Mouse (Mus musculus) cerebellum, postnatal 4 days (tissue): ENCODE data around the gene Gm16451.
"Not testable (repeated sequence)": the region's sequence is repeated elsewhere in the genome, so short reads cannot be mapped to it uniquely, and the experiment has no call there.

ENCODE experiments used
- DNase-seq, 2 experiments: peaks; one replicate each; pipeline ENCODE4 v3.0.0; 2022; ENCODE audit warnings: low spot score in 2 of 2, mixed read lengths in 1 of 2

The Gm16451 gene

DNA sequence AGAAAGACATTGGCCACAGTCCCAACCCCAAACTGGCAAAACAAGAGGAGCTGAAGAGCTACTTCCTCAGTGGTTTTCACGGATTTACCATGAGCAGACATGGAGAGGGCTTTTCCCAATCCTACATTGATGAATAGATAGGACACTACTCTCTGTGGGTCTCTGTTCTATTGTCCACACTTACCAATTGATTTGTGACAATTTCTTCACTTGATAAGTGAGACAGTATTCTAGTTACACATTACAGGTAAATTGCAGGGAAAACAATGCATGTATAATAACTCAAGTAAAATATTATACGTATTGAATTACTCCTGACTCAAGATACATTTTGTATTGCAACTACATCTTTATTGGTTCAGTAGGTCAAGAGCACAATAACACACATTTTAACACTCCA, at the start of gene Gm16451:
Gm16451 (minus strand) TSS at position 101 of the 400 bp plus-strand sequence.
- not testable (repeated sequence) for DNase-seq

GRCm38 (mm10) chr7:22163935-22164334, 45.9 kb upstream of the Gm16451 start, which contains the start of gene Vmn1r142:
TSS of gene Vmn1r142 (minus strand) at chr7:22164035.
- not testable (repeated sequence) for DNase-seq

DNA sequence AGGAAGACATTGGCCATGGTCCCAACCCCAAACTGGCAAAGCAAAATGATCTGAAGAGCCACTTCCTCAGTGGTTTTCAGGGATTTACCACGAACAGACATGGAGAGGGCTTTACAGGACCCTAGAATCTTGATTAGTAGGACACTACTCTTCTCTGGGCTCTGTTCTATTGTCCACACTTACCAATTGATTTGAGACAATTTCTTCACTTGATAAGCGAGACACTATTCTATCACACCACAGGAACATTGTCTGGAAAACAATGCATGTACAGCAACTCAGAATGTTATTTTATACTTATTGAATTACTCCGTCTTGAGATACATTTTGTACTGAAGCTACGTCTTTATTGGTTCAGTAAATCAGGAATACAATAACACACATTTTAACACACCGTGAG, 16.6 kb upstream of the Gm16451 start, which contains the start of gene Gm10666:
Gm10666 (minus strand) TSS at position 101 of the 400 bp plus-strand sequence.
- DNase-seq: not testable (repeated sequence)

DNA sequence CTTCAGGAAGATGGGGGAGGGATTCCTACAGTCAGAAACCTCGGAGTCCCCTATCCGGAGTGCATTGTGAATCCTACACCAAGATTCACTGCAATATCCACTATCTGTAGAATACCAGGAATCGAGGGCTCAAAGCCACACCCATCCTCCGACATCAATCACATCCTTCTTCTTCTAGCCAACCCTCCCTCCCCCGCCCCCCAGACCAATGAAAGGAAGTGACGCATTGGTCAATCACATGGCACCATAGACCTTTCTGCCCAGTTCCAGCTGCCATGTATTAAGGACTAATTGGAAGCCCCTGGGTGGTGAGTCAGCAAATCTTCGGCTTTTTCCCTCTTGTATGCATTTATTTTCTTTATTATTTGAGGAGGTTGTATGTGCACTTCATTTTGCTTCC, 49.3 kb downstream of the Gm16451 start, which contains the start of gene Vmn1r139:
Vmn1r139 (plus strand) TSS at position 301 of the 400 bp plus-strand sequence.
- DNase-seq: not testable (repeated sequence)
